Comparison of ENCODE assay signal across 11 mouse cellular contexts in the genomic region with DNA sequence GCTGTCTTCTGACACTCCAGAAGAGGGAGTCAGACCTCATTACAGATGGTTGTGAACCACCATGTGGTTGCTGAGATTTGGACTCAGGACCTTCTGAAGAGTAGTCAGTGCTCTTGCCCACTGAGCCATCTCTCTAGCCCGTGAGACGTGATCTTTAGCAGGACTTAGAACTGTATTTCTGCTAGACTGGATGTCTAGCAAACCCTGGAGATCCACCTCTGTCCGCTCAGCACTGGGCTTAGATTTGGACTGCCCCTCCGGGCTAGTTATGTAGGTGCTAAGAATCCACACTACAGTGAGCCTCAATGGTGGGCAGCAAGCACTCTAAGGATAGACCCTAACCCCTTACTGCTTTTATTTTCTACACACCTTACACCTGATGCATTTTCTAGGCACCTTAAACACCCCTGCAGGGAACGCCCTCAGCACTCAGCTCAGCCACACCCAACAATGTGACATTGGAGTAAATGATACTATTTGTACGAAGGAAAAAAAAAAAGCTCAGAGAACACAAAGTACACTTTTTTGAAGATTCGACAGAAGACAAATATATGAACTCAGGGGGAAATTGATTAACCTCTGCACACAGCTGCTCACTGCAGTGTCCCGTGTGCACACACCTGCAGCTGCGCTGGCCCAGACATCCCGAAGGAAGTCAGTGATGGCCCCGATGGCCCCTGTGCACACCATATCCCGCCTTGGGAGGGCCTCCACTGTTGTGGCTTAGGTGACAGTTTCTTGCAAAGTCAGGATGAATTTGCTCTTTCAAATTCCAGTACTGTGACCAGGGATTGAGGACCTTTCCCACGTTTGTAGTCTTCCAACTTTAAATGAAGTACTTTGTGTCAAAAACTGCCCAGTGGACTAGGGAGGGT. TPM values are rescaled to one million over a fixed set of nuclear protein-coding genes. Genes with fewer than 3 reads are reported as not detected.
DNase-seq lines count a peak whose midpoint lies in the region; ATAC-seq and TF ChIP-seq lines count a peak whose summit lies in the region.
"Had no signal": no experiment of that assay in that cellular context is flagged by ENCODE, and none has a peak within 500 bp of the region (broad histone marks: within the 10 kb centered on the region; RNA-seq: fewer than 3 reads in every experiment).

No protein-coding gene starts in this region.

- intact Hi-C loops in gastrocnemius, postnatal 36 days (cut with DNase I) = loop anchor here (2.0 kb wide), 1 partner anchor 13 kb away; no protein-coding TSS in a partner anchor

- no peaks in the 10 kb centered on the region for H3K9me3 ChIP-seq in forebrain, embryonic 12.5 days
- no peaks in the 10 kb centered on the region for H3K9me3 ChIP-seq in forebrain, postnatal 0 days (ENCODE audit: low read length)
- no peaks in the 10 kb centered on the region for H3K9me3 ChIP-seq in lung, postnatal 0 days (ENCODE audit: low read length)
- no peaks in the 10 kb centered on the region for H3K9me3 ChIP-seq in intestine, postnatal 0 days (ENCODE audit: control insufficient read depth)

- no peak for TF ChIP-seq CTCF in forebrain, postnatal 0 days (IDR thresholded peaks at IDR 0.05; ENCODE audit: low read depth)
- TF ChIP-seq CTCF in lung, postnatal 0 days (IDR thresholded peaks at IDR 0.05) = no peak
- TF ChIP-seq CTCF in intestine, postnatal 0 days (IDR thresholded peaks at IDR 0.05; ENCODE audit: low read depth) = no peak
- no peak for TF ChIP-seq CTCF in small intestine, adult 2 months (IDR thresholded peaks at IDR 0.05; ENCODE audit: extremely low read depth, insufficient read length, insufficient replicate concordance, low read depth, low read length)

- H3K27ac ChIP-seq in forebrain, embryonic 12.5 days = no peak overlapping the region
- no peak overlapping the region for H3K27ac ChIP-seq in forebrain, postnatal 0 days (ENCODE audit: low read depth, low read length)
- peak overlapping the region; percentile 81 for H3K27ac ChIP-seq in lung, postnatal 0 days (ENCODE audit: low read length)
- peak overlapping the region; percentile 93 for H3K27ac ChIP-seq in intestine, postnatal 0 days (ENCODE audit: low read depth, low read length)
- peak overlapping the region; percentile 50 for H3K27ac ChIP-seq in small intestine, adult 2 months (ENCODE audit: insufficient read depth, low read depth, low read length)

- no peak for TF ChIP-seq POLR2A in small intestine, adult 2 months (IDR thresholded peaks at IDR 0.05; ENCODE audit: low read depth, low read length)

- WGBS in forebrain, embryonic 12.5 days = 63% methylated on average over 13 of the region's 13 CpGs
- WGBS in forebrain, postnatal 0 days = 74% methylated on average over 13 of the region's 13 CpGs
- 59% methylated on average over 13 of the region's 13 CpGs for WGBS in lung, postnatal 0 days
- 48% methylated on average over 13 of the region's 13 CpGs for WGBS in intestine, postnatal 0 days
- WGBS in small intestine, adult 2 months = 29% methylated on average over 13 of the region's 13 CpGs

- ATAC-seq in forebrain, embryonic 12.5 days (ENCODE audit: low FRiP score) = no peak
- no peak for ATAC-seq in forebrain, postnatal 0 days
- no peak for ATAC-seq in lung, postnatal 0 days
- peak; percentile 24 for ATAC-seq in intestine, postnatal 0 days

- H3K4me1 ChIP-seq in forebrain, embryonic 12.5 days = peaks cover 38% of the 10 kb centered on the region
- H3K4me1 ChIP-seq in forebrain, postnatal 0 days (ENCODE audit: insufficient read depth) = no peaks in the 10 kb centered on the region
- peaks cover 21% of the 10 kb centered on the region for H3K4me1 ChIP-seq in lung, postnatal 0 days (ENCODE audit: insufficient read depth, low read depth, low read length)
- 0 out of 2 replicates have a peak, but pooled peaks cover 5% of the 10 kb centered on the region for H3K4me1 ChIP-seq in intestine, postnatal 0 days (replicated peaks; ENCODE audit: control insufficient read depth, insufficient read depth, low read length)
- H3K4me1 ChIP-seq in small intestine, adult 2 months (ENCODE audit: control insufficient read depth, insufficient read depth, insufficient read length, low read length) = peaks cover 16% of the 10 kb centered on the region

- peak overlapping the region; percentile 43 for H3K4me2 ChIP-seq in forebrain, embryonic 12.5 days
- H3K4me2 ChIP-seq in forebrain, postnatal 0 days (ENCODE audit: low read depth) = no peak overlapping the region
- H3K4me2 ChIP-seq in lung, postnatal 0 days (replicated peaks; ENCODE audit: low read depth, low read length) = peak overlapping the region; percentile 52
- H3K4me2 ChIP-seq in intestine, postnatal 0 days (replicated peaks; ENCODE audit: low read depth) = peak overlapping the region; percentile 58

- TF ChIP-seq EP300 in lung, postnatal 0 days (IDR thresholded peaks at IDR 0.05) = no peak

- no peak overlapping the region; the same call in 1 of the 2 replicates for H3K4me3 ChIP-seq in forebrain, embryonic 12.5 days (replicated peaks)
- H3K4me3 ChIP-seq in forebrain, postnatal 0 days (ENCODE audit: low read depth, low read length) = no peak overlapping the region
- peak overlapping the region; percentile 27; the same call in 1 of the 2 replicates for H3K4me3 ChIP-seq in lung, postnatal 0 days (ENCODE audit: low read depth, low read length)
- H3K4me3 ChIP-seq in intestine, postnatal 0 days (ENCODE audit: low read depth, low read length) = peak overlapping the region; percentile 23
- H3K4me3 ChIP-seq in small intestine, adult 2 months (ENCODE audit: low read depth, low read length) = peak overlapping the region; percentile 36; the same call in 1 of the 2 replicates

- H3K27me3 ChIP-seq in forebrain, embryonic 12.5 days = peaks cover 95% of the 10 kb centered on the region
- H3K27me3 ChIP-seq in forebrain, postnatal 0 days (ENCODE audit: insufficient read depth, low read length) = peaks cover 36% of the 10 kb centered on the region
- H3K27me3 ChIP-seq in lung, postnatal 0 days (replicated peaks; ENCODE audit: insufficient read depth, low read length) = 0 out of 2 replicates have a peak, but pooled peaks cover 10% of the 10 kb centered on the region
- no peaks in the 10 kb centered on the region for H3K27me3 ChIP-seq in intestine, postnatal 0 days (replicated peaks; ENCODE audit: control insufficient read depth, insufficient read depth, low read length)
- H3K27me3 ChIP-seq in small intestine, adult 2 months (ENCODE audit: control insufficient read depth, insufficient read depth, low read length) = no peaks in the 10 kb centered on the region

- H3K36me3 ChIP-seq in forebrain, embryonic 12.5 days (replicated peaks) = no peaks in the 10 kb centered on the region
- H3K36me3 ChIP-seq in forebrain, postnatal 0 days (ENCODE audit: insufficient read depth) = no peaks in the 10 kb centered on the region
- no peaks in the 10 kb centered on the region for H3K36me3 ChIP-seq in lung, postnatal 0 days (ENCODE audit: insufficient read depth, low read length)
- H3K36me3 ChIP-seq in intestine, postnatal 0 days (ENCODE audit: control insufficient read depth, insufficient read depth) = no peaks in the 10 kb centered on the region
- no peaks in the 10 kb centered on the region for H3K36me3 ChIP-seq in small intestine, adult 2 months (ENCODE audit: control insufficient read depth, insufficient read depth, low read length)

- no peak for DNase-seq in forebrain, postnatal 0 days
- DNase-seq in lung, postnatal 0 days (ENCODE audit: low spot score) = peak; percentile 23
- DNase-seq in lung, postnatal 25 days (ENCODE audit: low spot score) = no peak
- no peak for DNase-seq in gastrocnemius, adult 8-10 months (ENCODE audit: low spot score in 2 of 2)
- no peak for DNase-seq in gastrocnemius, postnatal 36 days

- H3K9ac ChIP-seq in forebrain, embryonic 12.5 days = no peak overlapping the region
- no peak overlapping the region for H3K9ac ChIP-seq in forebrain, postnatal 0 days
- no peak overlapping the region for H3K9ac ChIP-seq in lung, postnatal 0 days (replicated peaks; ENCODE audit: low read depth)
- peak overlapping the region; percentile 50 for H3K9ac ChIP-seq in intestine, postnatal 0 days (ENCODE audit: low read depth, low read length)

RNA-seq across cellular contexts. Expression of a gene that starts 3.4 kb away (rescaled TPM):
- 64.4 and 76.2 TPM in 2 replicates for polyA plus RNA-seq in forebrain, embryonic 12.5 days (2016; fragmentation: Nextera tagmentation; extraction: Ambion mirVana)
- 205 and 418 TPM in 2 replicates for total RNA-seq in forebrain, postnatal 0 days (2014; rRNA removed)
- 386 and 411 TPM in 2 replicates for polyA plus RNA-seq in forebrain, postnatal 0 days (2015; fragmentation: Nextera tagmentation; extraction: Ambion mirVana)
- 836 and 858 TPM in 2 replicates for polyA plus RNA-seq in lung, postnatal 0 days (2015; fragmentation: Nextera tagmentation; extraction: Ambion mirVana)
- 2,068 and 2,262 TPM in 2 replicates for polyA plus RNA-seq in intestine, postnatal 0 days (2015; fragmentation: Nextera tagmentation; extraction: Ambion mirVana)
- 966 and 1,593 TPM in 2 replicates for polyA plus RNA-seq in small intestine, adult 2 months (2012; rRNA removed)
- total RNA-seq in gastrocnemius, adult 8-10 months (2022) = 10 to 100 TPM; 11.7 to 74.5 (median 17.7) TPM
- 100 to 1,000 TPM in 1 of 2 experiments, 10 to 100 TPM in 1; 99.6 to 103 TPM for total RNA-seq in gastrocnemius, postnatal 36 days (2021)

RNA-seq across cellular contexts. Expression of a gene that starts 9.8 kb away (rescaled TPM):
- 34.1 and 35.0 TPM in 2 replicates for polyA plus RNA-seq in forebrain, embryonic 12.5 days (2016; fragmentation: Nextera tagmentation; extraction: Ambion mirVana)
- total RNA-seq in forebrain, postnatal 0 days (2014; rRNA removed) = 36.4 and 88.1 TPM in 2 replicates
- polyA plus RNA-seq in forebrain, postnatal 0 days (2015; fragmentation: Nextera tagmentation; extraction: Ambion mirVana) = 139 and 143 TPM in 2 replicates
- 143 and 159 TPM in 2 replicates for polyA plus RNA-seq in lung, postnatal 0 days (2015; fragmentation: Nextera tagmentation; extraction: Ambion mirVana)
- 224 and 270 TPM in 2 replicates for polyA plus RNA-seq in intestine, postnatal 0 days (2015; fragmentation: Nextera tagmentation; extraction: Ambion mirVana)
- polyA plus RNA-seq in small intestine, adult 2 months (2012; rRNA removed) = 50.1 and 80.3 TPM in 2 replicates
- total RNA-seq in gastrocnemius, adult 8-10 months (2022) = 10 to 100 TPM; 12.9 to 75.1 (median 15.1) TPM
- total RNA-seq in gastrocnemius, postnatal 36 days (2021) = 100 to 1,000 TPM in 1 of 2 experiments, 10 to 100 TPM in 1; 87.9 to 112 TPM

RNA-seq across cellular contexts. Expression of a gene that starts 29.9 kb away (rescaled TPM):
- polyA plus RNA-seq in forebrain, embryonic 12.5 days (2016; fragmentation: Nextera tagmentation; extraction: Ambion mirVana) = 82.2 and 103 TPM in 2 replicates
- total RNA-seq in forebrain, postnatal 0 days (2014; rRNA removed) = 151 and 445 TPM in 2 replicates
- polyA plus RNA-seq in forebrain, postnatal 0 days (2015; fragmentation: Nextera tagmentation; extraction: Ambion mirVana) = 316 and 341 TPM in 2 replicates
- polyA plus RNA-seq in lung, postnatal 0 days (2015; fragmentation: Nextera tagmentation; extraction: Ambion mirVana) = 2.6 TPM in 2 replicates
- 4.4 and 4.7 TPM in 2 replicates for polyA plus RNA-seq in intestine, postnatal 0 days (2015; fragmentation: Nextera tagmentation; extraction: Ambion mirVana)
- polyA plus RNA-seq in small intestine, adult 2 months (2012; rRNA removed) = 0.90 and 2.8 TPM in 2 replicates
- 1 to 10 TPM in 3 of 4 experiments, not detected in 1; 2.0 to 2.4 (median 2.2) TPM for total RNA-seq in gastrocnemius, adult 8-10 months (2022)
- total RNA-seq in gastrocnemius, postnatal 36 days (2021) = 1 to 10 TPM; 2.2 to 7.5 TPM
- total RNA-seq: megakaryocyte progenitor cell, adult 5-6 weeks had no signal
- polyA plus RNA-seq: C2C12 had no signal

RNA-seq across cellular contexts. Expression of a gene that starts 32.1 kb away (rescaled TPM):
- 110 and 121 TPM in 2 replicates for polyA plus RNA-seq in forebrain, embryonic 12.5 days (2016; fragmentation: Nextera tagmentation; extraction: Ambion mirVana)
- total RNA-seq in forebrain, postnatal 0 days (2014; rRNA removed) = 43.7 and 44.5 TPM in 2 replicates
- polyA plus RNA-seq in forebrain, postnatal 0 days (2015; fragmentation: Nextera tagmentation; extraction: Ambion mirVana) = 31.4 and 36.7 TPM in 2 replicates
- 26.7 and 27.1 TPM in 2 replicates for polyA plus RNA-seq in lung, postnatal 0 days (2015; fragmentation: Nextera tagmentation; extraction: Ambion mirVana)
- polyA plus RNA-seq in intestine, postnatal 0 days (2015; fragmentation: Nextera tagmentation; extraction: Ambion mirVana) = 21.2 and 21.9 TPM in 2 replicates
- 3.6 and 5.4 TPM in 2 replicates for polyA plus RNA-seq in small intestine, adult 2 months (2012; rRNA removed)
- total RNA-seq in gastrocnemius, adult 8-10 months (2022) = 10 to 100 TPM in 3 of 4 experiments, 1 to 10 TPM in 1; 9.7 to 14.2 (median 12.1) TPM
- total RNA-seq in gastrocnemius, postnatal 36 days (2021) = 1 to 10 TPM; 8.7 to 9.7 TPM

RNA-seq across cellular contexts. Expression of a gene that starts 45.3 kb away (rescaled TPM):
- not detected in 2 replicates for polyA plus RNA-seq in forebrain, embryonic 12.5 days (2016; fragmentation: Nextera tagmentation; extraction: Ambion mirVana)
- total RNA-seq in forebrain, postnatal 0 days (2014; rRNA removed) = not detected in 2 replicates
- polyA plus RNA-seq in forebrain, postnatal 0 days (2015; fragmentation: Nextera tagmentation; extraction: Ambion mirVana) = not detected in 2 replicates
- not detected in 2 replicates for polyA plus RNA-seq in lung, postnatal 0 days (2015; fragmentation: Nextera tagmentation; extraction: Ambion mirVana)
- polyA plus RNA-seq in intestine, postnatal 0 days (2015; fragmentation: Nextera tagmentation; extraction: Ambion mirVana) = 0.69 and 2.6 TPM in 2 replicates
- not detected in 2 replicates for polyA plus RNA-seq in small intestine, adult 2 months (2012; rRNA removed)
- total RNA-seq in gastrocnemius, adult 8-10 months (2022) = not detected
- not detected for total RNA-seq in gastrocnemius, postnatal 36 days (2021)
- total RNA-seq: gastrocnemius, postnatal 25 days; megakaryocyte progenitor cell, adult 5-6 weeks had no signal

Comparison
In these comparisons a context has a peak if more than half of its experiments do, and no peak if none do; other contexts are left out.
1. H3K27ac ChIP-seq: peak in lung, postnatal 0 days (single experiment), intestine, postnatal 0 days (single experiment) and small intestine, adult 2 months (single experiment); none in forebrain, embryonic 12.5 days (single experiment) and forebrain, postnatal 0 days (single experiment).
2. H3K4me3 ChIP-seq: peak in lung, postnatal 0 days (single experiment), intestine, postnatal 0 days (single experiment) and small intestine, adult 2 months (single experiment); none in forebrain, embryonic 12.5 days (single experiment) and forebrain, postnatal 0 days (single experiment).
3. RNA of a gene that starts 29.9 kb away (polyA plus RNA-seq): 316 to 341 TPM in forebrain, postnatal 0 days and 82.2 to 103 TPM in forebrain, embryonic 12.5 days; 4.4 to 4.7 TPM in intestine, postnatal 0 days, 0.90 to 2.8 TPM in small intestine, adult 2 months and 2.6 TPM in lung, postnatal 0 days; every median in the first group is over 10 times any median in the second.